Mouse (Mus musculus): Measurements from ENCODE around the gene Ppp1r21. TPM values are rescaled to one million over a fixed set of nuclear protein-coding genes. Genes with fewer than 3 reads are reported as not detected.

Ppp1r21 gene
- polyA plus RNA-seq, 1 experiment from 2014 or later = 17.0 TPM

DNA sequence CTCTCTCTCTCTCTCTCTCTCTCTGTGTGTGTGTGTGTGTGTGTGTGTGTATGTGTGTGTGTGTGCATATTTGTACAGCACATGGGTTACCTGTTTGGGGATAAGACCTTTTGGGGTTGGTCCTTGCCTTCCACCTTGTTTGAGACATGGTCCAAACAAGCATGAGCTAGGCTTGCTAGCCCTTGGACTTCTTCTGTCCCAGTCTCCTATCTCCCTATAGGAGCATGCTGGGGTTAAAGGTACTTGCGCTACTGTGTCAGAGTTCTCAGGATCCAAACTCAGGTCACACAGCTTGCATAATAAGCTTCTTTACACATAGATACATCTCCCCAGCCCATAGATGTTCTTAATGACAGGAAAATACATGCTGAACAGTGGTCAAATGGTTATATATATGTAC, 84.8 kb downstream of the Ppp1r21 start:
- Histone ChIP-seq H3K4me3 (ENCODE audit: control insufficient read depth in 1 of 2, insufficient read depth in 1 of 2, low read depth in 1 of 2, low read length in 2 of 2) (no peak overlapping the region), H3K4me1 (ENCODE audit: control insufficient read depth in 2 of 2, insufficient read depth in 2 of 2, low read length in 2 of 2) (peaks cover 13 to 16% of the 10 kb centered on the region in 2 experiments), H3K36me3 (ENCODE audit: control insufficient read depth, insufficient read depth, low read length) (no peaks in the 10 kb centered on the region), H3K27ac (replicated peaks in 1 of 2; ENCODE audit: control insufficient read depth in 1 of 2, insufficient read depth in 1 of 2, low read depth in 2 of 2, low read length in 2 of 2) (peak overlapping the region in 1 of 2 experiments; percentile 37; a peak in 1 of 4 replicates), H3K4me2 (ENCODE audit: low read length) (no peak overlapping the region), H3K9me3 (ENCODE audit: control insufficient read depth, low read length) (no peaks in the 10 kb centered on the region), H3K9ac (ENCODE audit: low read length) (no peak overlapping the region), H3K27me3 (ENCODE audit: control insufficient read depth, insufficient read depth, low read length) (no peaks in the 10 kb centered on the region)
- 100% methylated on average over 1 of the region's 1 CpGs for WGBS
- no peak for ATAC-seq (ENCODE audit: insufficient number of reproducible peaks, insufficient read depth, low FRiP score, low read depth)

DNA sequence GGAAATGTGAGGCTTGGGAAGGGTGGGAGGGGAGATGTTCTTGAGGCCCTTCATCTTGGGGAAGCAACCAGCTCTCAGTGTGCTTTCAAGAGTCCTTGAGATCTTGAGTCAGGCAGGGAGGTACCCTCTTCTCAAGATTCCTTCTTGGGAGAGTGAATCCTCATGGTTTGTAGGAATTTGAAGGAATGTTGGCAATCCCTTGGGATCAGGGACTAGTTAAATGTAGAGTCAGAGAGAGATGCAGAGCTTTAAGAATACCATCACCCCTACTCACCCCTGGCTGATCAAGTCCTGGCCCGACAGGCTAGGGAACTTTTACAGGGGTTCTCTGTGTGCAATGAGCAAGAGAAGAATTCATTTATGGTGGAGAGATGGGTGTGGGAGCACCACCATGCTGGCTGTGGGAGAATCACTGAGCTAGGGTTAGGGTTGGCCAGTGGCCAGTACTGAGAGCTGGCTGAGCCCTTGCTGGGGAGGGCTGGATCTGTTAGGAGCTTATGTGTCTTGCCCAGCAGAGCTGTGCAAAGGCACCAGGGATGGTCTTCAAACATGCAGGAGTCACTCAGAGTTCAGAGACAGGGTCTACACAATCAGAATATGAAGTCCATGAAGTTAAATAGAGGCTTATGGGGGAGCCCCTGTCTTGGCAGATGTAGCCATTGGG, 85.7 kb downstream of the Ppp1r21 start:
- ATAC-seq (ENCODE audit: insufficient number of reproducible peaks, insufficient read depth, low FRiP score, low read depth) = no peak
- Histone ChIP-seq H3K36me3 (ENCODE audit: control insufficient read depth, insufficient read depth, low read length) (no peaks in the 10 kb centered on the region), H3K27ac (replicated peaks in 1 of 2; ENCODE audit: control insufficient read depth in 1 of 2, insufficient read depth in 1 of 2, low read depth in 2 of 2, low read length in 2 of 2) (no peak overlapping the region), H3K4me3 (ENCODE audit: control insufficient read depth in 1 of 2, insufficient read depth in 1 of 2, low read depth in 1 of 2, low read length in 2 of 2) (no peak overlapping the region), H3K4me2 (ENCODE audit: low read length) (no peak overlapping the region), H3K9ac (ENCODE audit: low read length) (no peak overlapping the region), H3K9me3 (ENCODE audit: control insufficient read depth, low read length) (no peaks in the 10 kb centered on the region), H3K27me3 (ENCODE audit: control insufficient read depth, insufficient read depth, low read length) (no peaks in the 10 kb centered on the region), H3K4me1 (ENCODE audit: control insufficient read depth in 2 of 2, insufficient read depth in 2 of 2, low read length in 2 of 2) (peaks cover 13 to 16% of the 10 kb centered on the region in 2 experiments)
- WGBS = 92% methylated on average over 1 of the region's 1 CpGs

DNA sequence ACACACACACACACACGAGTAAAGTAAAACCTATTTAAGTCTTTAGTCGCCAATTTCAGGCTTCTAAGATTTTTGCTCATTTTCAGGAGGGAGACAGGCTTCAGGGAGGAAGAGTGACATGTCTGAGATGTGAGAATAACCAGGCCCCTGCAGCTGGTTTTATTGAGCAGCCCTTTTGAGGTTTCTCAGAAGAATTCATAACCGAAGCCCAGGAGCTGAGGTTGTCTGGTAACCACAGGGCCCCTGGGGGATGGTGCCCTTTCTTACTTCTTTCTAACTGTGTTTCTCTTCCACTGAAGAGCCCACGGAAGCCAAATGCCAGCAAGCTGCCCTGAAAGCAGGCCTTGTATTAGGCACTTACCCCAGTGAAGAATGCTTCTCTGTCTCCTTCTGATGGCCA, 91.0 kb downstream of the Ppp1r21 start:
- no peak for ATAC-seq (ENCODE audit: insufficient number of reproducible peaks, insufficient read depth, low FRiP score, low read depth)
- H3K27ac ChIP-seq (replicated peaks in 1 of 2; ENCODE audit: control insufficient read depth in 1 of 2, insufficient read depth in 1 of 2, low read depth in 2 of 2, low read length in 2 of 2) = no peak overlapping the region
- peaks cover 8% of the 10 kb centered on the region in 2 experiments for H3K4me1 ChIP-seq (ENCODE audit: control insufficient read depth in 2 of 2, insufficient read depth in 2 of 2, low read length in 2 of 2)
- H3K9me3 ChIP-seq (ENCODE audit: control insufficient read depth, low read length) = no peaks in the 10 kb centered on the region
- H3K4me3 ChIP-seq (ENCODE audit: control insufficient read depth in 1 of 2, insufficient read depth in 1 of 2, low read depth in 1 of 2, low read length in 2 of 2) = no peak overlapping the region
- WGBS = 67% methylated on average over 4 of the region's 4 CpGs
- no peaks in the 10 kb centered on the region for H3K27me3 ChIP-seq (ENCODE audit: control insufficient read depth, insufficient read depth, low read length)
- H3K9ac ChIP-seq (ENCODE audit: low read length) = no peak overlapping the region
- no peak overlapping the region for H3K4me2 ChIP-seq (ENCODE audit: low read length)
- H3K36me3 ChIP-seq (ENCODE audit: control insufficient read depth, insufficient read depth, low read length) = 0 out of 2 replicates have a peak, but pooled peaks cover 11% of the 10 kb centered on the region

DNA sequence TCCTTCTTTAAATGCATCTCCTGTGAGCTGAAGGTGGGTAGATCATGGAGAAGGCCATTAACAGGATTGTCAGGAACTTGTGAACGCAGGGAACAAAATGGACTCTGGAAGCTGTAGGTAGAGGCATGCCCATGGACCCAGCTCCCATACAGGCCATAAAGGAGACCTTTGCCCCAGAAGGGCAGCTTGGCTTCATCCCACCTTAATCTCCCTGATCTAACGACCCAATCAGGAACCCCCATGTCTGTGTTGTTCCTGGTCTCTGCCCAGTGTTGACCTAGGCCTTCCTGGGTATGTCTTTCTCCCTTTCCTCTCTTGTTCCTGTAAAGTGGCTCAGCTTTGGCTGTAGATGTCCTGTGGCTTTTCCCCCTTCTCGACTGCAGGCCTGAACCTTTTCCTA, 91.5 kb downstream of the Ppp1r21 start:
- Histone ChIP-seq H3K9me3 (ENCODE audit: control insufficient read depth, low read length) (no peaks in the 10 kb centered on the region), H3K9ac (ENCODE audit: low read length) (no peak overlapping the region), H3K4me2 (ENCODE audit: low read length) (no peak overlapping the region), H3K27ac (replicated peaks in 1 of 2; ENCODE audit: control insufficient read depth in 1 of 2, insufficient read depth in 1 of 2, low read depth in 2 of 2, low read length in 2 of 2) (no peak overlapping the region), H3K4me1 (ENCODE audit: control insufficient read depth in 2 of 2, insufficient read depth in 2 of 2, low read length in 2 of 2) (peaks cover 12 to 13% of the 10 kb centered on the region in 2 experiments), H3K4me3 (ENCODE audit: control insufficient read depth in 1 of 2, insufficient read depth in 1 of 2, low read depth in 1 of 2, low read length in 2 of 2) (no peak overlapping the region), H3K36me3 (ENCODE audit: control insufficient read depth, insufficient read depth, low read length) (0 out of 2 replicates have a peak, but pooled peaks cover 11% of the 10 kb centered on the region), H3K27me3 (ENCODE audit: control insufficient read depth, insufficient read depth, low read length) (no peaks in the 10 kb centered on the region)
- 59% methylated on average over 3 of the region's 3 CpGs for WGBS
- no peak for ATAC-seq (ENCODE audit: insufficient number of reproducible peaks, insufficient read depth, low FRiP score, low read depth)

DNA sequence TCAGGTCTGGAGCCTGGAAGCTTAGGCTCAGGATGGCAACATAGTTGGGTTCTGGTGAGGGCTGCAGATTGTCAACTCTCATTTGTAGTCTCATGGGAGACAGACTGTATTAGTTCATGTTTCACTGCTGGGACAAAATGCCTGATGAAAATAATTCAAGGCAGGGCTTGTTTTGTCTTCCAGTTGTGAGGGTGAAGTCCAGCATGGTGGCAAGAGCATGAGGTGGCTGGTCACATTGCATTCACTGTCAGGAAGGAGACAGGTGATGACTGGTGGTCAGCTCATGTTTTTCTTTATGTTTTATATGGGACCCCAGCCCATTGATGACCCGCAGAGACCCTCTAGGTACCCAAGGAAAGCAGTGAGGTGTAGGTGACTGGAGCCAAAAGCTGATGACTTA, 92.8 kb downstream of the Ppp1r21 start:
- peaks cover 21% of the 10 kb centered on the region in 2 experiments for H3K4me1 ChIP-seq (ENCODE audit: control insufficient read depth in 2 of 2, insufficient read depth in 2 of 2, low read length in 2 of 2)
- 88% methylated on average over 1 of the region's 1 CpGs for WGBS
- H3K36me3 ChIP-seq (ENCODE audit: control insufficient read depth, insufficient read depth, low read length) = 0 out of 2 replicates have a peak, but pooled peaks cover 11% of the 10 kb centered on the region
- no peak overlapping the region for H3K4me3 ChIP-seq (ENCODE audit: control insufficient read depth in 1 of 2, insufficient read depth in 1 of 2, low read depth in 1 of 2, low read length in 2 of 2)
- no peak overlapping the region for H3K27ac ChIP-seq (replicated peaks in 1 of 2; ENCODE audit: control insufficient read depth in 1 of 2, insufficient read depth in 1 of 2, low read depth in 2 of 2, low read length in 2 of 2)
- no peak overlapping the region for H3K9ac ChIP-seq (ENCODE audit: low read length)
- H3K9me3 ChIP-seq (ENCODE audit: control insufficient read depth, low read length) = no peaks in the 10 kb centered on the region
- H3K4me2 ChIP-seq (ENCODE audit: low read length) = no peak overlapping the region
- H3K27me3 ChIP-seq (ENCODE audit: control insufficient read depth, insufficient read depth, low read length) = no peaks in the 10 kb centered on the region
- no peak for ATAC-seq (ENCODE audit: insufficient number of reproducible peaks, insufficient read depth, low FRiP score, low read depth)

DNA sequence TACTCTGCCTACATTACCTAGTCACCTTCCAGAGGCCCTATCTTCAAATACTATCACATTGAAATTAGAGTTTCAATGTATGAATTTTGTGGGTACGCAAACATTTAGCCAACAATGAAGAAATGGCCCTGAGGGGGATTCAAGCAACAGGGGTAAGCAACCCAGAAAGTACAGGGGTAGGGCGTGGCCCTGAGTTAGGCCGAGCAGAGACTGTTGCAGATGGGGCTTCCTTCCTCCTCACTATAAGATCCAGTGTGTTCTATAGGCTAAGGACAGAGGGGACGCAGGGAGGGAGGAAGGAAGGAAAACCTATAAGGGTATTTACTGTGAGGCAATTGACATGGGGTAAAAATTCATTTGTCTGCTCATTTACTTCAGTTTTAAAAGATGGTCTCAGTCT, 94.5 kb downstream of the Ppp1r21 start:
- Histone ChIP-seq H3K4me2 (ENCODE audit: low read length) (no peak overlapping the region), H3K27me3 (ENCODE audit: control insufficient read depth, insufficient read depth, low read length) (no peaks in the 10 kb centered on the region), H3K4me3 (ENCODE audit: control insufficient read depth in 1 of 2, insufficient read depth in 1 of 2, low read depth in 1 of 2, low read length in 2 of 2) (no peak overlapping the region), H3K9ac (ENCODE audit: low read length) (no peak overlapping the region), H3K4me1 (ENCODE audit: control insufficient read depth in 2 of 2, insufficient read depth in 2 of 2, low read length in 2 of 2) (peaks cover 27 to 37% of the 10 kb centered on the region in 2 experiments), H3K36me3 (ENCODE audit: control insufficient read depth, insufficient read depth, low read length) (0 out of 2 replicates have a peak, but pooled peaks cover 11% of the 10 kb centered on the region), H3K27ac (replicated peaks in 1 of 2; ENCODE audit: control insufficient read depth in 1 of 2, insufficient read depth in 1 of 2, low read depth in 2 of 2, low read length in 2 of 2) (no peak overlapping the region), H3K9me3 (ENCODE audit: control insufficient read depth, low read length) (no peaks in the 10 kb centered on the region)
- 82% methylated on average over 4 of the region's 4 CpGs for WGBS
- ATAC-seq (ENCODE audit: insufficient number of reproducible peaks, insufficient read depth, low FRiP score, low read depth) = no peak

DNA sequence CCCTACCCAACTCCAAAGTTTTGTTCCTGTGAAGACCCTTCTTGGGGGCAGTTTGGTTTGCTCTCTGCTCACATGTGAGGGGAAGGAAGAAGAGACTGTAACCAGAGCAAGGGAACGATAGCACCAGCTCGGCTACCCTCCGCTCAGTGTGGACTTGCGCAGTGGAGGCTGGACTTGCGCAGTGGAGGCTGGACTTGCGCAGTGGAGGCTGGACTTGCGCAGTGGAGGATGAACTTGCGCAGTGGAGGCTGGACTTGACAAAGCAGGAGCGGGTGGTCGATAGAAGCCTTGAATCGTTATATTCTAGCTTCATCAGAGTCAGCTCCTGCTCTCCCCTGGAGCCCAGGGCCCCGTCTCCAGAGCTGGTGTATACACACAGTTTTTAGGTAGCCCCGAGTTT, 95.4 kb downstream of the Ppp1r21 start:
- WGBS = 78% methylated on average over 13 of the region's 13 CpGs
- Histone ChIP-seq H3K4me1 (ENCODE audit: control insufficient read depth in 2 of 2, insufficient read depth in 2 of 2, low read length in 2 of 2) (peaks cover 35 to 47% of the 10 kb centered on the region in 2 experiments), H3K4me3 (ENCODE audit: control insufficient read depth in 1 of 2, insufficient read depth in 1 of 2, low read depth in 1 of 2, low read length in 2 of 2) (no peak overlapping the region), H3K27me3 (ENCODE audit: control insufficient read depth, insufficient read depth, low read length) (no peaks in the 10 kb centered on the region), H3K27ac (replicated peaks in 1 of 2; ENCODE audit: control insufficient read depth in 1 of 2, insufficient read depth in 1 of 2, low read depth in 2 of 2, low read length in 2 of 2) (peak overlapping the region; percentile 81 to 94), H3K9ac (ENCODE audit: low read length) (no peak overlapping the region), H3K36me3 (ENCODE audit: control insufficient read depth, insufficient read depth, low read length) (0 out of 2 replicates have a peak, but pooled peaks cover 11% of the 10 kb centered on the region), H3K4me2 (ENCODE audit: low read length) (no peak overlapping the region), H3K9me3 (ENCODE audit: control insufficient read depth, low read length) (no peaks in the 10 kb centered on the region)
- ATAC-seq (ENCODE audit: insufficient number of reproducible peaks, insufficient read depth, low FRiP score, low read depth) = no peak

DNA sequence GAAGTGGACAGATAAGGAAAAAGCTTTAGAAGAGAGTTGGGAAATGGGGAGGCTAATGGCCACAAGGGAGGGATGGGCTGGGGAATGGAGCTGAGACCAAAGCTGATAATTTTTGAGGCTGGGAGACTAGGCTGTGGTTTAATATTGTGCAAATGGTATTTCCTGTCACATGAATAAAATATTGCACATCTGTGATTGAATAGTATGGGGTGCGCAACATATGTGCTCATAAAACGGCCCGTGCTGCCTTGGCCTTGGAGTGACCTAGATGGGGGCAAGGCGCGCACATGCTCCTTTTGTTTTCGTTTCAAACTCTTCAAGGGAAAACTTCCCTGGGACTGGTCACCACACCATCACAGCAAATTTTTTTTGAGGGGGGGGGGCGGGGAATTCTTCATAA, 96.0 kb downstream of the Ppp1r21 start:
- peak overlapping the region; percentile 81 to 94 for H3K27ac ChIP-seq (replicated peaks in 1 of 2; ENCODE audit: control insufficient read depth in 1 of 2, insufficient read depth in 1 of 2, low read depth in 2 of 2, low read length in 2 of 2)
- no peak for ATAC-seq (ENCODE audit: insufficient number of reproducible peaks, insufficient read depth, low FRiP score, low read depth)
- WGBS = 40% methylated on average over 7 of the region's 7 CpGs
- 0 out of 2 replicates have a peak, but pooled peaks cover 11% of the 10 kb centered on the region for H3K36me3 ChIP-seq (ENCODE audit: control insufficient read depth, insufficient read depth, low read length)
- H3K9me3 ChIP-seq (ENCODE audit: control insufficient read depth, low read length) = no peaks in the 10 kb centered on the region
- H3K4me2 ChIP-seq (ENCODE audit: low read length) = peak overlapping the region; percentile 54
- H3K9ac ChIP-seq (ENCODE audit: low read length) = peak overlapping the region; percentile 60; the same call in 1 of the 2 replicates
- H3K4me1 ChIP-seq (ENCODE audit: control insufficient read depth in 2 of 2, insufficient read depth in 2 of 2, low read length in 2 of 2) = peaks cover 39 to 53% of the 10 kb centered on the region in 2 experiments
- no peaks in the 10 kb centered on the region for H3K27me3 ChIP-seq (ENCODE audit: control insufficient read depth, insufficient read depth, low read length)
- H3K4me3 ChIP-seq (ENCODE audit: control insufficient read depth in 1 of 2, insufficient read depth in 1 of 2, low read depth in 1 of 2, low read length in 2 of 2) = no peak overlapping the region

Data from heart, embryonic 14.5 days (tissue).